Mouse (Mus musculus) CD8-positive naive resting alpha-beta T cell, adult 57 days (primary cell): Measurements from ENCODE around the gene Ext2. TPM values are rescaled to one million over a fixed set of nuclear protein-coding genes. Genes with fewer than 3 reads are reported as not detected.

Experiments used
- total RNA-seq: library from RNA; stranded (reverse); gene quantifications from one replicate; pipeline ENCODE4 v1.2.4, GENCODE M21; 2023

Ext2 gene
- total RNA-seq, result 66.6 TPM

GRCm38 (mm10) chr2:93822045-93822749 is at the start of gene Ext2:
Gene Ext2 (minus strand): TSS chr2:93822568.

GRCm38 (mm10) chr2:93869107-93869600 is 46.8 kb upstream of the Ext2 start, which contains the start of gene Accsl:
Gene Accsl (minus strand): TSS chr2:93869157.

GRCm38 (mm10) chr2:93849505-93850089 is 27.2 kb upstream of the Ext2 start, which contains the start of gene Accs:
Gene Accs (minus strand): TSS chr2:93849943.

Other genes starting within 250 kb of the Ext2 start
- not detected for gene Alx4, start 180.2 kb downstream of the Ext2 start, total RNA-seq
- 22.5 TPM for gene Accs, start 27.4 kb upstream of the Ext2 start, total RNA-seq
- not detected for gene Accsl, start 46.6 kb upstream of the Ext2 start, total RNA-seq
- gene Gm13889, start 134.6 kb upstream of the Ext2 start, total RNA-seq, result 1.2 TPM
- not detected for gene Gm27027, start 173.8 kb upstream of the Ext2 start, total RNA-seq
- 68.4 TPM for gene Alkbh3, start 188.2 kb upstream of the Ext2 start, total RNA-seq